Mouse (Mus musculus): ENCODE results near the gene Prph.
A peak's percentile ranks its signal among the peaks of the same experiment; 100 is the strongest.
"Not testable (repeated sequence)": the region's sequence is repeated elsewhere in the genome, so short reads cannot be mapped to it uniquely, and the experiment has no call there.

Prph gene

GRCm38 (mm10) chr15:99033498-99034270, 21.3 kb upstream of the Prph start:
- DNase-seq (ENCODE audit: low spot score in 2 of 2) = no peak

- DNase-seq (ENCODE audit: low spot score in 2 of 2) = no peak
Observed at GRCm38 (mm10) chr15:99035431-99035830, 19.5 kb upstream of the Prph start.

- DNase-seq (ENCODE audit: low spot score in 2 of 2) = no peak
Observed at GRCm38 (mm10) chr15:99036249-99036905, 18.6 kb upstream of the Prph start.

GRCm38 (mm10) chr15:99038025-99038424, 16.9 kb upstream of the Prph start:
- DNase-seq (ENCODE audit: low spot score in 2 of 2) = no peak

- no peak for DNase-seq (ENCODE audit: low spot score in 2 of 2)
Observed at GRCm38 (mm10) chr15:99038797-99039196, 16.2 kb upstream of the Prph start.

GRCm38 (mm10) chr15:99039306-99039705, 15.7 kb upstream of the Prph start:
- DNase-seq (ENCODE audit: low spot score in 2 of 2) = no peak

- DNase-seq (ENCODE audit: low spot score in 2 of 2) = no peak
Observed at GRCm38 (mm10) chr15:99039996-99040919, 14.7 kb upstream of the Prph start.

- DNase-seq (ENCODE audit: low spot score in 2 of 2) = no peak
Observed at GRCm38 (mm10) chr15:99040920-99041856, 13.8 kb upstream of the Prph start.

- DNase-seq (ENCODE audit: low spot score in 2 of 2) = no peak
Observed at GRCm38 (mm10) chr15:99042334-99042733, 12.6 kb upstream of the Prph start.

GRCm38 (mm10) chr15:99044854-99045253, 10.1 kb upstream of the Prph start:
- no peak for DNase-seq (ENCODE audit: low spot score in 2 of 2)

- DNase-seq (ENCODE audit: low spot score in 2 of 2) = not testable (repeated sequence)
Observed at GRCm38 (mm10) chr15:99045734-99046133, 9.2 kb upstream of the Prph start.

GRCm38 (mm10) chr15:99049473-99050253, 5.3 kb upstream of the Prph start:
- peak; percentile 42 to 47 for DNase-seq (ENCODE audit: low spot score in 2 of 2)

GRCm38 (mm10) chr15:99053373-99053772, 1.6 kb upstream of the Prph start:
- DNase-seq (ENCODE audit: low spot score in 2 of 2) = no peak

GRCm38 (mm10) chr15:99055511-99055961, 562 bp downstream of the Prph start:
- no peak for DNase-seq (ENCODE audit: low spot score in 2 of 2)

GRCm38 (mm10) chr15:99056332-99056731, 1.4 kb downstream of the Prph start:
- no peak for DNase-seq (ENCODE audit: low spot score in 2 of 2)

GRCm38 (mm10) chr15:99065557-99066165, 10.7 kb downstream of the Prph start:
- no peak for DNase-seq (ENCODE audit: low spot score in 2 of 2)

GRCm38 (mm10) chr15:99071988-99072387, 17.0 kb downstream of the Prph start:
- DNase-seq (ENCODE audit: low spot score in 2 of 2) = no peak

- DNase-seq (ENCODE audit: low spot score in 2 of 2) = no peak
Observed at GRCm38 (mm10) chr15:99074019-99074599, 19.1 kb downstream of the Prph start, which contains the start of gene Troap. Gene Troap (plus strand): TSS chr15:99074575.
